Mouse (Mus musculus) hindbrain, embryonic 14.5 days (tissue): ENCODE measurements around the gene Trim80. TPM values are rescaled to one million over a fixed set of nuclear protein-coding genes. Genes with fewer than 3 reads are reported as not detected.
"Not testable (repeated sequence)": the region's sequence is repeated elsewhere in the genome, so short reads cannot be mapped to it uniquely, and the experiment has no call there.

ENCODE experiments used
- ATAC-seq: fragments of 200-750 bp; cut with Nextera tagmentation; 2 replicates; pipeline ENCODE4 v1.8.0; 2017; ENCODE audit warnings: moderate number of reproducible peaks, mild to moderate bottlenecking, moderate TSS enrichment, moderate library complexity; ENCODE audit not compliant: low FRiP score
- DNase-seq: peaks from one replicate; pipeline ENCODE4 v3.0.0-alpha.2; 2015; ENCODE audit warnings: low spot score
- H3K27ac ChIP-seq: fragments of 300-500 bp; sonication (generic); 2 replicates; pipeline ENCODE4 v1.5.1; 2014; ENCODE audit warnings: mild to moderate bottlenecking, moderate library complexity
- H3K27me3 ChIP-seq: fragments of 300-500 bp; sonication (generic); 2 replicates; pipeline ENCODE4 v1.6.1; 2014; ENCODE audit warnings: mild to moderate bottlenecking, low read length, mixed read lengths; ENCODE audit not compliant: control insufficient read depth, insufficient read depth
- H3K36me3 ChIP-seq: fragments of 300-500 bp; sonication (generic); replicated peaks from 2 replicates; pipeline ENCODE4 v1.6.1; 2014; ENCODE audit not compliant: control insufficient read depth, insufficient read depth
- H3K4me1 ChIP-seq: fragments of 300-500 bp; sonication (generic); replicated peaks from 2 replicates; pipeline ENCODE4 v1.6.1; 2014; ENCODE audit warnings: antibody characterized with exemption, low read length, mixed read lengths; ENCODE audit not compliant: control insufficient read depth, insufficient read depth
- H3K4me2 ChIP-seq: fragments of 300-500 bp; sonication (generic); replicated peaks from 2 replicates; pipeline ENCODE4 v1.6.1; 2014; ENCODE audit warnings: mild to moderate bottlenecking, moderate library complexity
- H3K4me3 ChIP-seq: fragments of 300-500 bp; sonication (generic); replicated peaks from 2 replicates; pipeline ENCODE4 v1.5.1; 2014; ENCODE audit warnings: mild to moderate bottlenecking, low read length
- H3K9ac ChIP-seq: fragments of 300-500 bp; sonication (generic); 2 replicates; pipeline ENCODE4 v1.6.1; 2014
- H3K9me3 ChIP-seq: fragments of 300-500 bp; sonication (generic); 2 replicates; pipeline ENCODE4 v1.6.1; 2016; ENCODE audit warnings: low read length; ENCODE audit not compliant: control insufficient read depth
- WGBS: fragments of 180-500 bp; shearing (Covaris S2); extraction: QIAGEN DNeasy Blood & Tissue Kit; methylation state at CpG from one replicate; pipeline ENCODE4 v1.1.7; 2014; 5-methylcytosine and 5-hydroxymethylcytosine counted together
- polyA plus RNA-seq: library from polyadenylated mRNA; unstranded; fragments of >200 nt; fragmentation: Nextera tagmentation; extraction: Ambion mirVana; gene quantifications from 2 replicates; pipeline ENCODE4 v1.2.1, GENCODE M21; 2014

Trim80 gene
- polyA plus RNA-seq, 1 experiment from 2014 or later, result not detected

DNA sequence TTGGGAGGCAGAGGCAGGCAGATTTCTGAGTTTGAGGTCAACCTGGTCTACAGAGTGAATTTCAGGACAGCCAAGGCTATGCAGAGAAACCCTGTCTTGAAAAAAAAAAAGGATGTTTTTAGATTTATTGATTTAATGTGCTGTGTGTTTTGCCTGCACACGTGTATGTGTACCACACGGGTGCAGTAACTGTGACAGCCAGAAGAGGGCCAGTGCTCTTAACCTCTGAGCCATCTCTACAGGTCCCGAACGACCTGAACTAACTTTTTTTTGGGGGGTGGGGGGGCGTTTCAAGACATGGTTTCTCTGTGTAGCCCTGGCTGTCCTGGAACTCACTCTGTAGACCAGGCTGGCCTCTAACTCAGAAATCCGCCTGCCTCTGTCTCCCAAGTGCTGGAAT is 14.5 kb downstream of the Trim80 start:
- not testable (repeated sequence) for ATAC-seq, H3K9me3 ChIP-seq, H3K4me3 ChIP-seq, H3K4me1 ChIP-seq, H3K27me3 ChIP-seq, H3K27ac ChIP-seq, H3K36me3 ChIP-seq, DNase-seq, H3K9ac ChIP-seq, H3K4me2 ChIP-seq
- WGBS, result 86% methylated on average over 6 of the region's 6 CpGs

GRCm38 (mm10) chr11:115455619-115456018 is 15.3 kb downstream of the Trim80 start:
- Histone ChIP-seq H3K27ac (no peak overlapping the region), H3K4me1 (no peaks in the 10 kb centered on the region), H3K4me2 (no peak overlapping the region), H3K9me3 (no peaks in the 10 kb centered on the region), H3K9ac (no peak overlapping the region), H3K36me3 (no peaks in the 10 kb centered on the region), H3K4me3 (no peak overlapping the region), H3K27me3 (no peaks in the 10 kb centered on the region)
- WGBS, result 89% methylated on average over 15 of the region's 15 CpGs
- DNase-seq, result no peak
- ATAC-seq, result no peak

- H3K9ac ChIP-seq, result no peak overlapping the region
- H3K4me2 ChIP-seq, result no peak overlapping the region
- no peaks in the 10 kb centered on the region for H3K27me3 ChIP-seq
- no peaks in the 10 kb centered on the region for H3K9me3 ChIP-seq
- WGBS, result 89% methylated on average over 5 of the region's 5 CpGs
- no peak for DNase-seq
- no peaks in the 10 kb centered on the region for H3K4me1 ChIP-seq
- H3K4me3 ChIP-seq, result no peak overlapping the region
- no peak for ATAC-seq
- no peak overlapping the region for H3K27ac ChIP-seq
- no peaks in the 10 kb centered on the region for H3K36me3 ChIP-seq
These were observed 15.8 kb downstream of the Trim80 start for GRCm38 (mm10) chr11:115456182-115456581.

GRCm38 (mm10) chr11:115457405-115457804 is 17.1 kb downstream of the Trim80 start:
- DNase-seq (no peak), ATAC-seq (no peak)
- Histone ChIP-seq H3K27ac (no peak overlapping the region), H3K4me3 (no peak overlapping the region), H3K9ac (no peak overlapping the region), H3K36me3 (no peaks in the 10 kb centered on the region), H3K9me3 (no peaks in the 10 kb centered on the region), H3K27me3 (no peaks in the 10 kb centered on the region), H3K4me1 (no peaks in the 10 kb centered on the region), H3K4me2 (no peak overlapping the region)
- 35% methylated on average over 6 of the region's 6 CpGs for WGBS

DNA sequence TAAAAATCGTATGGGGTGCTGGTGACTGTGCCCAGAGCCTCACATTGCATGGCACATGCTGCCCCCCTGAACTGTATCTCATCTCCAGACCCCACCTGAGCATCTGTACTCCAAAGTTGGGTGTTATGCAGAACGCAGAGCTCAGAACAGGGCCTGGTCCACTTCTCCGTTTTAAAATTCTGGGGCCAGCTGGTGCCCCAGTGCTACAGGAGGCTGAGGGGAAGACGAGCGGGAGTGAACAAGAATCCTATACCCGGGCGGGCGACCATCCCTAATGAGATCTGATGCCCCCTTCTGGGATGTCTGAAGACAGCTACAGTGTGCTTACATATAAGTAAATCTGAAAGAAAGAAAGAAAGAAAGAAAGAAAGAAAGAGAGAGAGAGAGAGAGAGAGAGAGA is 20.6 kb downstream of the Trim80 start:
- H3K4me3 ChIP-seq, result no peak overlapping the region
- WGBS, result 10% methylated on average over 8 of the region's 8 CpGs
- no peak overlapping the region for H3K4me2 ChIP-seq
- H3K27me3 ChIP-seq, result no peaks in the 10 kb centered on the region
- no peak overlapping the region for H3K27ac ChIP-seq
- H3K9ac ChIP-seq, result no peak overlapping the region
- H3K36me3 ChIP-seq, result no peaks in the 10 kb centered on the region
- H3K9me3 ChIP-seq, result no peaks in the 10 kb centered on the region
- DNase-seq, result no peak
- no peaks in the 10 kb centered on the region for H3K4me1 ChIP-seq
- no peak for ATAC-seq

DNA sequence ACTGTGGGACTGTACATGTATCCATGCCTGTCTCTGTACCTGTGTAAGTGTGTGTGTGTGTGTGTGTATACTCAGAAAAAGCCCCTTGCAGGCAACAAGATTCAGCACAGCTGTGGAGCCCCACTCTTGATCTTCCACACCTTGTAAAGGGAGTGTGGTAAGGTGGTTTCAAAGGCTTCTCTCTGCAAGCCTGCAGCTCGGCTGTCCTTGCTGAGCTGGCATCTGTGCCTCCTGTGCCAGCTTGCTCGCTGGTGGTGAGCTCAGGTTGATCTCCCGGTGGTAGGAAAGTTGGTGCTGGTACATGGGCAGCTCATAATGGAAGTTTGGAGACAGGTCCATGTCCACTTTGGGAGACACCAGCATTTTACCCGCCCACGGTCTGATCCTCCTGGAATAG is 21.5 kb downstream of the Trim80 start:
- 73% methylated on average over 5 of the region's 5 CpGs for WGBS
- Histone ChIP-seq H3K36me3 (no peaks in the 10 kb centered on the region), H3K9ac (no peak overlapping the region), H3K9me3 (no peaks in the 10 kb centered on the region), H3K4me1 (no peaks in the 10 kb centered on the region), H3K27ac (no peak overlapping the region), H3K4me3 (no peak overlapping the region), H3K27me3 (no peaks in the 10 kb centered on the region), H3K4me2 (no peak overlapping the region)
- DNase-seq, result no peak
- no peak for ATAC-seq

DNA sequence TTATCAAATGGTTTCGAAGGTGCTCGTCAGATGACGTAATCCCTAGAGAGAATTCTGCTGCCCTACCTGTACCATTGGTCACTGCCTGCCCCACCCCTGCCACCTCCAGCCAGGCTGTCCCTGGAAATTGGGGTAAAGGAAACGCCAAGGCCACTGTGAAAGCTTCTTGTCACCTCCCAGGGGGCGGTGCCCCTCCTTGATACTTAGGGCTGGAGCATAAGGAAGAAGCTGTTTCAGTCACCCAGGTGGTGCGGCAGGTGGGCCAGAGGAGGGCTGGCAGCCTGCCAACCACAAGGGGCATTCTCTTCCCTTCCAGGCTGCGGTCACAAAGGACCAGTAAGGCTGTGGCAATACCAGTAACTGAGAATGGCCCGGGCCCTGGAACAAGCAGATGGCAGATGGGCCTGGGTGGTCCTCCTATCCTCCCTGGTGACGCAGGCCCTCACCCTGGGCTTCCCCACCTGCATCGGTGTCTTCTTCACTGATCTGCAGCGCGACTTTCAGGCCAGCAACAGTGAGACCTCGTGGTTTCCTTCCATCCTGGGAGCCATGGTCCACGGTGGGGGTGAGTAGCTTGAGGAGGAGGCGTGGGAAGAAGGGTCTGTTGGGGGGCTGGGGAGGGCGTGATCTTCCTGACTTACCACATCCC is 22.0 kb downstream of the Trim80 start, which contains the start of gene Slc16a5:
Slc16a5 (plus strand) TSS at position 232 of the 649 bp plus-strand sequence.
- no peaks in the 10 kb centered on the region for H3K36me3 ChIP-seq
- H3K4me2 ChIP-seq, result no peak within 1 kb of the TSS
- no peaks in the 10 kb centered on the region for H3K4me1 ChIP-seq
- H3K27ac ChIP-seq, result no peak within 1 kb of the TSS
- 74% methylated on average over 16 of the region's 16 CpGs for WGBS
- H3K9ac ChIP-seq, result no peak within 1 kb of the TSS; the same call in 1 of the 2 replicates
- H3K4me3 ChIP-seq, result no peak within 1 kb of the TSS
- ATAC-seq, result no peak
- DNase-seq, result no peak
- H3K27me3 ChIP-seq, result no peaks in the 10 kb centered on the region
- H3K9me3 ChIP-seq, result no peaks in the 10 kb centered on the region

GRCm38 (mm10) chr11:115463397-115463796 is 23.1 kb downstream of the Trim80 start:
- Histone ChIP-seq H3K4me1 (no peaks in the 10 kb centered on the region), H3K4me3 (no peak overlapping the region), H3K4me2 (no peak overlapping the region), H3K36me3 (no peaks in the 10 kb centered on the region), H3K9ac (no peak overlapping the region), H3K27ac (no peak overlapping the region), H3K9me3 (no peaks in the 10 kb centered on the region), H3K27me3 (no peaks in the 10 kb centered on the region)
- DNase-seq (no peak), ATAC-seq (no peak)
- WGBS, result 77% methylated on average over 11 of the region's 11 CpGs

GRCm38 (mm10) chr11:115464851-115465250 is 24.5 kb downstream of the Trim80 start:
- Histone ChIP-seq H3K9ac (no peak overlapping the region), H3K36me3 (no peaks in the 10 kb centered on the region), H3K27ac (no peak overlapping the region), H3K4me1 (no peaks in the 10 kb centered on the region), H3K4me3 (no peak overlapping the region), H3K27me3 (no peaks in the 10 kb centered on the region), H3K9me3 (no peaks in the 10 kb centered on the region), H3K4me2 (no peak overlapping the region)
- DNase-seq (no peak), ATAC-seq (no peak)
- WGBS, result 89% methylated on average over 8 of the region's 8 CpGs

DNA sequence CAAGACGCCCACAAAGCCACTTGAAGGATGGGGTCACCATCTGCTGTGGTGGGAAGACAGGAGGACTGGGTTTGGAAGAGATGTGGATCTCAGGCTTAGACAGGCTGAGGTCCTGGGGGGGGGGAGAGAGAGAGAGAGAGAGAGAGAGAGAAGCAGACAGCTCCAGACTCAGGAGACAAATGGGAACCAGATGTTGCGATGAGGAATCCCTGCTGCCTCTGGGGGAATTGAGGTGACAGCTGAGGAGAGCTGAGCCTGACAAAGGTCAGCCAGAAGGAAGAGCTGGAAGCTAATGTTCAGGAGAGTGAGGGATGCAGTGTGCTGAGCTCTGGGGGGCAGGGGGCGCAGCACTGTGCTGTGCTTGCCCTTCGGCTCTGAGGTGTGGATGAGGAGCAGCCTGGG is 26.9 kb downstream of the Trim80 start:
- Histone ChIP-seq H3K27me3 (no peaks in the 10 kb centered on the region), H3K9me3 (no peaks in the 10 kb centered on the region), H3K4me2 (no peak overlapping the region), H3K9ac (no peak overlapping the region), H3K4me3 (no peak overlapping the region), H3K36me3 (no peaks in the 10 kb centered on the region), H3K4me1 (no peaks in the 10 kb centered on the region), H3K27ac (no peak overlapping the region)
- WGBS, result 46% methylated on average over 4 of the region's 4 CpGs
- ATAC-seq (no peak), DNase-seq (no peak)
